Mouse (Mus musculus) E14TG2a.4 (cell line): Measurements from ENCODE around the gene Wbp11.

Experiments used
- H3K27me3 ChIP-seq: 2 replicates; pipeline ENCODE4 v1.6.1; 2014; ENCODE audit warnings: low read length, control low read depth; ENCODE audit not compliant: insufficient read depth
- H3K36me3 ChIP-seq: 2 replicates; pipeline ENCODE4 v1.6.1; 2014; ENCODE audit warnings: low read length, control low read depth; ENCODE audit not compliant: insufficient read depth
- H3K4me1 ChIP-seq: replicated peaks from 2 replicates; pipeline ENCODE4 v1.6.1; 2014; ENCODE audit warnings: low read depth, low read length, control low read depth
- H3K4me3 ChIP-seq: replicated peaks from 2 replicates; pipeline ENCODE4 v1.5.1; 2014; ENCODE audit warnings: mild to moderate bottlenecking, low read length
- H3K9me3 ChIP-seq: 2 replicates; pipeline ENCODE4 v1.6.1; 2014; ENCODE audit warnings: low read length, control low read depth
- CTCF ChIP-seq: conservative IDR thresholded peaks from 2 replicates; pipeline ENCODE4 v1.5.1; 2014; ENCODE audit warnings: low read length
- NANOG ChIP-seq: IDR thresholded peaks from 2 replicates; pipeline ENCODE4 v1.6.1; 2014; ENCODE audit warnings: borderline replicate concordance, low read length, mixed read lengths
- POU5F1 ChIP-seq: IDR thresholded peaks from 2 replicates; pipeline ENCODE4 v1.6.1; 2014; ENCODE audit warnings: low read length, borderline replicate concordance

Gene Wbp11

GRCm38 (mm10) chr6:136828681-136829080, 648 bp upstream of the Wbp11 start:
- Histone ChIP-seq H3K4me1 (peaks cover 15% of the 10 kb centered on the region), H3K27me3 (no peaks in the 10 kb centered on the region), H3K36me3 (peaks cover 23% of the 10 kb centered on the region), H3K4me3 (peak overlapping the region; percentile 96), H3K9me3 (no peaks in the 10 kb centered on the region)
- TF ChIP-seq NANOG (no peak), CTCF (no peak), POU5F1 (no peak)

- peaks cover 22% of the 10 kb centered on the region for H3K4me1 ChIP-seq
- no peaks in the 10 kb centered on the region for H3K9me3 ChIP-seq
- no peaks in the 10 kb centered on the region for H3K27me3 ChIP-seq
- peaks cover 31% of the 10 kb centered on the region for H3K36me3 ChIP-seq
- TF ChIP-seq NANOG = no peak
- no peak for TF ChIP-seq CTCF
- no peak for TF ChIP-seq POU5F1
- H3K4me3 ChIP-seq = peak within 1 kb of the TSS; percentile 96
Measured at GRCm38 (mm10) chr6:136827516-136827880, 535 bp downstream of the Wbp11 start, which contains the start of gene BC049715. BC049715 (plus strand) TSS chr6:136827626.

GRCm38 (mm10) chr6:136827116-136827515, 917 bp downstream of the Wbp11 start:
- TF ChIP-seq POU5F1 (no peak), NANOG (no peak), CTCF (no peak)
- H3K4me1 ChIP-seq = peaks cover 25% of the 10 kb centered on the region
- H3K4me3 ChIP-seq = peak overlapping the region; percentile 96
- no peaks in the 10 kb centered on the region for H3K27me3 ChIP-seq
- H3K36me3 ChIP-seq = peaks cover 35% of the 10 kb centered on the region
- H3K9me3 ChIP-seq = no peaks in the 10 kb centered on the region

GRCm38 (mm10) chr6:136824987-136825386, 3.0 kb downstream of the Wbp11 start:
- H3K9me3 ChIP-seq = no peaks in the 10 kb centered on the region
- TF ChIP-seq POU5F1 (no peak), NANOG (no peak), CTCF (no peak)
- H3K4me3 ChIP-seq = no peak overlapping the region
- peaks cover 56% of the 10 kb centered on the region for H3K36me3 ChIP-seq
- H3K27me3 ChIP-seq = no peaks in the 10 kb centered on the region
- peaks cover 38% of the 10 kb centered on the region for H3K4me1 ChIP-seq

- TF ChIP-seq NANOG = no peak
- no peak for TF ChIP-seq POU5F1
- TF ChIP-seq CTCF = no peak
- peaks cover 54% of the 10 kb centered on the region for H3K4me1 ChIP-seq
- H3K4me3 ChIP-seq = no peak overlapping the region
- no peaks in the 10 kb centered on the region for H3K9me3 ChIP-seq
- H3K36me3 ChIP-seq = peaks cover 90% of the 10 kb centered on the region
- no peaks in the 10 kb centered on the region for H3K27me3 ChIP-seq
Measured at GRCm38 (mm10) chr6:136821086-136821485, 6.9 kb downstream of the Wbp11 start.

GRCm38 (mm10) chr6:136820381-136820780, 7.7 kb downstream of the Wbp11 start:
- Histone ChIP-seq H3K9me3 (no peaks in the 10 kb centered on the region), H3K4me1 (peaks cover 55% of the 10 kb centered on the region), H3K27me3 (no peaks in the 10 kb centered on the region), H3K4me3 (no peak overlapping the region), H3K36me3 (peaks cover 91% of the 10 kb centered on the region)
- TF ChIP-seq POU5F1 = no peak
- TF ChIP-seq NANOG = no peak
- no peak for TF ChIP-seq CTCF

GRCm38 (mm10) chr6:136817549-136817948, 10.5 kb downstream of the Wbp11 start:
- H3K36me3 ChIP-seq = peaks cover 92% of the 10 kb centered on the region
- 0 out of 2 replicates have a peak overlapping the region, but pooled peaks have one; percentile 7 for H3K4me3 ChIP-seq
- peaks cover 71% of the 10 kb centered on the region for H3K4me1 ChIP-seq
- H3K27me3 ChIP-seq = no peaks in the 10 kb centered on the region
- no peak for TF ChIP-seq CTCF
- no peak for TF ChIP-seq NANOG
- no peak for TF ChIP-seq POU5F1
- no peaks in the 10 kb centered on the region for H3K9me3 ChIP-seq

- Histone ChIP-seq H3K4me3 (peak overlapping the region; percentile 68), H3K36me3 (peaks cover 92% of the 10 kb centered on the region), H3K27me3 (no peaks in the 10 kb centered on the region), H3K4me1 (peaks cover 72% of the 10 kb centered on the region), H3K9me3 (no peaks in the 10 kb centered on the region)
- no peak for TF ChIP-seq POU5F1
- no peak for TF ChIP-seq CTCF
- TF ChIP-seq NANOG = no peak
Measured at GRCm38 (mm10) chr6:136816826-136817225, 11.2 kb downstream of the Wbp11 start.

- Histone ChIP-seq H3K9me3 (no peaks in the 10 kb centered on the region), H3K4me1 (peaks cover 76% of the 10 kb centered on the region), H3K4me3 (no peak overlapping the region), H3K36me3 (peaks cover 92% of the 10 kb centered on the region), H3K27me3 (no peaks in the 10 kb centered on the region)
- TF ChIP-seq POU5F1 (no peak), CTCF (no peak)
Measured at GRCm38 (mm10) chr6:136815381-136815780, 12.7 kb downstream of the Wbp11 start.

- H3K36me3 ChIP-seq = peaks cover 84% of the 10 kb centered on the region
- no peaks in the 10 kb centered on the region for H3K27me3 ChIP-seq
- no peak for TF ChIP-seq NANOG
- no peak for TF ChIP-seq POU5F1
- no peak for TF ChIP-seq CTCF
- H3K4me1 ChIP-seq = peaks cover 78% of the 10 kb centered on the region
- H3K4me3 ChIP-seq = no peak overlapping the region
- H3K9me3 ChIP-seq = no peaks in the 10 kb centered on the region
Measured at GRCm38 (mm10) chr6:136813117-136813516, 14.9 kb downstream of the Wbp11 start.
